Mouse (Mus musculus): ENCODE data around the gene Crygc. TPM values are rescaled to one million over a fixed set of nuclear protein-coding genes. Genes with fewer than 3 reads are reported as not detected.

Crygc gene
- total RNA-seq (2021), result not detected
- long read RNA-seq, experiment 1, result 0 reads
- long read RNA-seq, experiment 2, result 0 reads

- DNase-seq, result no peak
These were observed at the start of gene Crygc for GRCm38 (mm10) chr1:65073589-65073988. Crygc (minus strand) TSS chr1:65073689.

- DNase-seq, result no peak
These were observed 49.3 kb upstream of the Crygc start, which contains the start of gene D630023F18Rik for GRCm38 (mm10) chr1:65122574-65123372. D630023F18Rik (minus strand) TSS chr1:65123214.

- no peak for DNase-seq
These were observed 45.9 kb upstream of the Crygc start, which contains the start of gene Gm28845 for GRCm38 (mm10) chr1:65119438-65119837. Gm28845 (minus strand) TSS chr1:65119558.

- no peak for DNase-seq
These were observed 44.8 kb upstream of the Crygc start for GRCm38 (mm10) chr1:65118150-65118913.

GRCm38 (mm10) chr1:65113536-65114172 is 40.2 kb upstream of the Crygc start:
- no peak for DNase-seq

GRCm38 (mm10) chr1:65112807-65113196 is 39.3 kb upstream of the Crygc start:
- no peak for DNase-seq

GRCm38 (mm10) chr1:65112031-65112806 is 38.7 kb upstream of the Crygc start:
- peak; percentile 67 for DNase-seq

GRCm38 (mm10) chr1:65109756-65110435 is 36.4 kb upstream of the Crygc start:
- DNase-seq, result no peak

GRCm38 (mm10) chr1:65109196-65109595 is 35.7 kb upstream of the Crygc start:
- DNase-seq, result no peak

- no peak for DNase-seq
These were observed 34.3 kb upstream of the Crygc start for GRCm38 (mm10) chr1:65107654-65108279.

GRCm38 (mm10) chr1:65103273-65103672 is 29.8 kb upstream of the Crygc start, which contains the start of gene Cryga:
Cryga (minus strand) TSS chr1:65103373.
- DNase-seq, result no peak

- no peak for DNase-seq
These were observed 23.5 kb upstream of the Crygc start for GRCm38 (mm10) chr1:65096953-65097352.

GRCm38 (mm10) chr1:65091566-65091965 is 18.1 kb upstream of the Crygc start:
- no peak for DNase-seq

GRCm38 (mm10) chr1:65090370-65090769 is 16.9 kb upstream of the Crygc start:
- DNase-seq, result no peak

- DNase-seq, result no peak
These were observed 15.3 kb upstream of the Crygc start for GRCm38 (mm10) chr1:65088567-65089356.

- no peak for DNase-seq
These were observed 8.7 kb upstream of the Crygc start, which contains the start of gene Crygb for GRCm38 (mm10) chr1:65082188-65082587. Crygb (minus strand) TSS chr1:65082288.

- no peak for DNase-seq
These were observed 2.1 kb upstream of the Crygc start for GRCm38 (mm10) chr1:65075607-65076006.

GRCm38 (mm10) chr1:65067842-65068241 is 5.6 kb downstream of the Crygc start:
- no peak for DNase-seq

- DNase-seq, result no peak
These were observed 9.3 kb downstream of the Crygc start for GRCm38 (mm10) chr1:65064201-65064600.

- DNase-seq, result no peak
These were observed 10.1 kb downstream of the Crygc start, which contains the start of gene Crygd for GRCm38 (mm10) chr1:65063352-65063751. Crygd (minus strand) TSS chr1:65063452.

All from gastrocnemius, postnatal 10 days (tissue).